Mouse (Mus musculus): ENCODE data around the gene Lnx2. TPM values are rescaled to one million over a fixed set of nuclear protein-coding genes. Genes with fewer than 3 reads are reported as not detected.

Gene Lnx2
- polyA plus RNA-seq, 1 experiment from 2014 or later, result 8.1 TPM

DNA sequence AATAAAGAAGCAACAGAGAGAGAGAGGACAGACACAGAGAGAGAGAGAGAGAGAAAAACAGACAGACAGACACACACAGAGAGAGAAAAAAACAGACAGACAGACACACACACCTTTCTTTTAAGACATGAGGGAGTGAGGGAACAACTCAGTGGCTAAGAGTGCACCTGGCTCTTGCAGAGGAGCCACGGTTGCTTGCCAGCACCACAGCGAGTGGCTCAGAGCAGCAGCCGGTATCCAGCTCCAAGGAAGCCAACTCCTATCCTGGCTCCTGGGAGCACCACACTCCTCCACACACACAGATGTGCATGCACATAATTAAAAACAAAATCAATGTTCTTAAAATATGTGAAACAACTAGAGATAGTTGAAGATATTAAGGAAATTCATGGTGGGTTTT lies 30.9 kb upstream of the Lnx2 start:
- H3K4me3 ChIP-seq (ENCODE audit: low read depth, low read length), result no peak overlapping the region
- H3K27ac ChIP-seq (ENCODE audit: low read depth, low read length), result no peak overlapping the region
- no peak for ATAC-seq
- no peaks in the 10 kb centered on the region for H3K27me3 ChIP-seq (replicated peaks; ENCODE audit: control insufficient read depth, insufficient read depth, low read length)
- H3K36me3 ChIP-seq (ENCODE audit: control insufficient read depth, insufficient read depth, low read length), result peaks cover 15% of the 10 kb centered on the region; the same call in 1 of the 2 replicates
- 93% methylated on average over 3 of the region's 3 CpGs for WGBS
- H3K4me2 ChIP-seq (ENCODE audit: low read length), result no peak overlapping the region
- no peak for DNase-seq (ENCODE audit: low spot score)
- no peaks in the 10 kb centered on the region for H3K9me3 ChIP-seq (replicated peaks; ENCODE audit: control insufficient read depth, low read length)
- H3K9ac ChIP-seq (ENCODE audit: low read length), result no peak overlapping the region
- no peaks in the 10 kb centered on the region for H3K4me1 ChIP-seq (ENCODE audit: control insufficient read depth, insufficient read depth, low read length)

DNA sequence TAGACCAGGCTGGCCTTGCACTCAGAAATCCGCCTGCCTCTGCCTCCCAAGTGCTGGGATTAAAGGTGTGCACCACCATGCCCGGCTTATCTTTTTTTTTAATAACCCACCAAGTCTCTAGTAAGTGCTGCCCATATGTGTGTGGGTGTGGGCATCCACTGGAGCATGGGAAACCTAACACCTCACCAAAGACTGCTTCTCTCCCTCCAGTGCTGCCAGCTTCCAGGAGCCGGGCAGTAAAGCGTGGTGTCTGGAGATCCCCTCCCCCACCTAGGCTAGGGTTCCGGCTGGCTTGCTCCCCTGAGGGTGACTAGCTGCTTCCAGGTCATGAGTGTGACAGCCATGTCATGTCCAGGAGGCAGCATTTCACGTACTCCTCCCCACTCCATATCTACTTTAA lies 25.9 kb upstream of the Lnx2 start:
- Histone ChIP-seq H3K9me3 (replicated peaks; ENCODE audit: control insufficient read depth, low read length) (no peaks in the 10 kb centered on the region), H3K27ac (ENCODE audit: low read depth, low read length) (no peak overlapping the region), H3K36me3 (ENCODE audit: control insufficient read depth, insufficient read depth, low read length) (0 out of 2 replicates have a peak, but pooled peaks cover 6% of the 10 kb centered on the region), H3K4me2 (ENCODE audit: low read length) (no peak overlapping the region), H3K4me1 (ENCODE audit: control insufficient read depth, insufficient read depth, low read length) (no peaks in the 10 kb centered on the region), H3K4me3 (ENCODE audit: low read depth, low read length) (no peak overlapping the region), H3K9ac (ENCODE audit: low read length) (no peak overlapping the region), H3K27me3 (replicated peaks; ENCODE audit: control insufficient read depth, insufficient read depth, low read length) (no peaks in the 10 kb centered on the region)
- ATAC-seq (no peak), DNase-seq (ENCODE audit: low spot score) (no peak)
- 88% methylated on average over 6 of the region's 6 CpGs for WGBS

DNA sequence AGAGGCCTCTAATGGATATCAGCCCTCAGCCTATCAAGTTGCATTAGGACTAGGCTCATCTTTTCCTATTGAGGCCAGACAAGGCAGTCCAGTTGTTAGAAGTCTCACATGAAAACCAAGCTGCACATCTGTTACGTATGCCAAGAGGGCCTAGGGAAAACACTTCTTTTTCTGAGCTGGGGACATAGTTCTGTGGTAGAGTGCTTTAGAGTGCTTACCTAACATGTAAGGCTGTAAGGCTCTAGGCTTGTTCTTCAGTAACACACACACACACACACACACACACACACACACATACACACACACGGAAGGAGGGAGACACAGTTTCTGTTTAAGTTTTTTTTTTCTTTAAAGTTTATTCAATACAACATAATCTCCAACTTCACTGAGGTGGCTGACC lies 23.8 kb upstream of the Lnx2 start:
- Histone ChIP-seq H3K4me2 (ENCODE audit: low read length) (no peak overlapping the region), H3K9me3 (replicated peaks; ENCODE audit: control insufficient read depth, low read length) (no peaks in the 10 kb centered on the region), H3K4me3 (ENCODE audit: low read depth, low read length) (no peak overlapping the region), H3K27me3 (replicated peaks; ENCODE audit: control insufficient read depth, insufficient read depth, low read length) (no peaks in the 10 kb centered on the region), H3K4me1 (ENCODE audit: control insufficient read depth, insufficient read depth, low read length) (no peaks in the 10 kb centered on the region), H3K9ac (ENCODE audit: low read length) (no peak overlapping the region), H3K36me3 (ENCODE audit: control insufficient read depth, insufficient read depth, low read length) (no peaks in the 10 kb centered on the region), H3K27ac (ENCODE audit: low read depth, low read length) (no peak overlapping the region)
- no peak for ATAC-seq
- no peak for DNase-seq (ENCODE audit: low spot score)
- 93% methylated on average over 2 of the region's 2 CpGs for WGBS

DNA sequence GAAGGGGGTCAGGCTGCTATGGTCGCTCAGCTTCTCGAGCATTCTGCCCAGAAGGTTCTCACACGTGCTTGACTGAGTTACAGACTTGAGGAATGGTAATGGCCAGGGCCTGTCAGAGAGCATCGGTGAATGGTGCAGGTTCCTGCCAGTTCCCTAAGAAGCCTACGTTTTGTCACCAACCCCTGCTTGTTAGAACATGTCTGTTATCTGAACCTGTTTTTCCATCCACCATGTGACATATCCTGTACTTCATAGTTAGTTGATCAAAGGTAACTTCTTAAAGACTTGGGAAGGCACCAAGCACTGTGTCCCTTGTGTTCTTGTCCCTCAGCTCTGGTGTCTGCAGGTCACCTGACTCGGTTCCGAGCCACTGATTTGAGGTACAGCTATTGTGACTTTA lies 22.3 kb upstream of the Lnx2 start:
- Histone ChIP-seq H3K4me3 (ENCODE audit: low read depth, low read length) (no peak overlapping the region), H3K36me3 (ENCODE audit: control insufficient read depth, insufficient read depth, low read length) (no peaks in the 10 kb centered on the region), H3K27ac (ENCODE audit: low read depth, low read length) (no peak overlapping the region), H3K4me2 (ENCODE audit: low read length) (no peak overlapping the region), H3K9ac (ENCODE audit: low read length) (no peak overlapping the region), H3K27me3 (replicated peaks; ENCODE audit: control insufficient read depth, insufficient read depth, low read length) (no peaks in the 10 kb centered on the region), H3K9me3 (replicated peaks; ENCODE audit: control insufficient read depth, low read length) (no peaks in the 10 kb centered on the region), H3K4me1 (ENCODE audit: control insufficient read depth, insufficient read depth, low read length) (no peaks in the 10 kb centered on the region)
- DNase-seq (ENCODE audit: low spot score) (no peak), ATAC-seq (no peak)
- WGBS, result 92% methylated on average over 7 of the region's 7 CpGs

DNA sequence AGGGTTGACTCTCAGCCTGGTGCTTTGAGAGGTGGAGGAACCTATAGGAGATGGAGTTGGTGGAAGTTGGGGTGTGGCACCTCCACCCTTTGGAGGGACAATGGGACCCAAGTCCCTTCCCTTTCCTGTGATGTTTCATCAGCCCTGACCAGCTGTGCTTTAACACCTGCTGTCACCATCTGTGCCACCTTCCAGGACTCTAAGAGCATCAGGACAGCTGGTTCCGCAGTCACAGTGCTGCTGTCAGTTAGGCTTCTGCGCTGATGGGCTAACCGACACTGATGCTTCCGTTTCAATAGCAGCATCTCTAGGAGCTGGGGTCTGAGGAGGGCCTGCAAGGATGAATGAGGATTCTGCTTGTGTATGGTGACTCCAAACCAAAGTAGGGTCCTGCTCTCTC lies 20.2 kb upstream of the Lnx2 start:
- H3K9me3 ChIP-seq (replicated peaks; ENCODE audit: control insufficient read depth, low read length), result no peaks in the 10 kb centered on the region

DNA sequence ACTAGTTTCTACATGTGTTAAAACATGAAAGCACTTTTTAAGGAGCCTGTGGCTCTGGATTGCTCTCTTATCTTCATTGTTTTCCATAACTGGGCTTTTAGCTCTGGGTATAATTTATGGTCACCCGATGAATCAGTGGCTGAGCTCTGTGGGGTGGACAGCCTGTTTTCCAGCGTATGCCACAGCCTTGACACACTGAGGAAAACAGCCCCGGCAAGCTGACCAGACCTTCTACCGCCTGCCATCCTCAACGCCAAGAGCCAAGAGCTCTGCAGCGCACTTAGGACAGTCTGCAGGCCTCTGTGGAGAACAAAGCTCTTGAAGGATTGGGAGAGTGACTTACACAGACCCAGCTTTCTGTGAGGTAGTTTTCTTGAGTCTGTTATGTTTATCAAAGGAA lies 17.9 kb upstream of the Lnx2 start:
- no peaks in the 10 kb centered on the region for H3K27me3 ChIP-seq (replicated peaks; ENCODE audit: control insufficient read depth, insufficient read depth, low read length)
- no peak for ATAC-seq
- 93% methylated on average over 6 of the region's 6 CpGs for whole genome bisulfite sequencing

More for the DNA sequence above, 20.2 kb upstream of the Lnx2 start:
- H3K27me3 ChIP-seq (replicated peaks; ENCODE audit: control insufficient read depth, insufficient read depth, low read length), result no peaks in the 10 kb centered on the region
- no peak overlapping the region for H3K27ac ChIP-seq (ENCODE audit: low read depth, low read length)
- no peak overlapping the region for H3K9ac ChIP-seq (ENCODE audit: low read length)
- H3K4me2 ChIP-seq (ENCODE audit: low read length), result no peak overlapping the region
- ATAC-seq, result no peak
- no peak for DNase-seq (ENCODE audit: low spot score)
- WGBS, result 94% methylated on average over 4 of the region's 4 CpGs
- no peaks in the 10 kb centered on the region for H3K36me3 ChIP-seq (ENCODE audit: control insufficient read depth, insufficient read depth, low read length)
- no peak overlapping the region for H3K4me3 ChIP-seq (ENCODE audit: low read depth, low read length)
- H3K4me1 ChIP-seq (ENCODE audit: control insufficient read depth, insufficient read depth, low read length), result no peaks in the 10 kb centered on the region

DNA sequence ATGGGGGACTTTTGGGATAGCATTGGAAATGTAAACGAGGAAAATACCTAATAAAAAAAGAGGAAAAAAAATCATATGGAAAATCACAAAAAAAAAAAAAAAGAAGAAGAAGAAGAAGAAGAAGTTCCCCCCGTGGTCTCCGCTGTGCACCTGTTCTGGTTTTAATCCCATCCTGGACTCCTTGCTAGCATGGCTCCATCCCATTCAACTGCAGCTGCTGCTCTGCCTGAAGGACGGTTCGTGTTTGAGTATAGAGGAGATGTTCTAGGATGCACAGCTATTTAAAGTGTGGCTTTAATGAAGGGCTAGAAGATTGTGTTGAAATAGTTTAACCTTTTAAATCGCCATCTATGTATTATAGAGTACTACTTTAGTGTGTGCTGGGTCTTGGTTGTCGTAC lies 16.1 kb upstream of the Lnx2 start:
- Histone ChIP-seq H3K4me2 (ENCODE audit: low read length) (no peak overlapping the region), H3K9ac (ENCODE audit: low read length) (no peak overlapping the region), H3K27ac (ENCODE audit: low read depth, low read length) (no peak overlapping the region), H3K4me1 (ENCODE audit: control insufficient read depth, insufficient read depth, low read length) (no peaks in the 10 kb centered on the region), H3K4me3 (ENCODE audit: low read depth, low read length) (no peak overlapping the region), H3K9me3 (replicated peaks; ENCODE audit: control insufficient read depth, low read length) (no peaks in the 10 kb centered on the region), H3K36me3 (ENCODE audit: control insufficient read depth, insufficient read depth, low read length) (no peaks in the 10 kb centered on the region), H3K27me3 (replicated peaks; ENCODE audit: control insufficient read depth, insufficient read depth, low read length) (no peaks in the 10 kb centered on the region)
- ATAC-seq (no peak), DNase-seq (ENCODE audit: low spot score) (no peak)
- 97% methylated on average over 7 of the region's 7 CpGs for WGBS

More for the DNA sequence above, 17.9 kb upstream of the Lnx2 start:
- no peak for DNase-seq (ENCODE audit: low spot score)
- no peak overlapping the region for H3K4me3 ChIP-seq (ENCODE audit: low read depth, low read length)
- H3K36me3 ChIP-seq (ENCODE audit: control insufficient read depth, insufficient read depth, low read length), result no peaks in the 10 kb centered on the region
- H3K4me2 ChIP-seq (ENCODE audit: low read length), result no peak overlapping the region
- H3K9me3 ChIP-seq (replicated peaks; ENCODE audit: control insufficient read depth, low read length), result no peaks in the 10 kb centered on the region
- H3K9ac ChIP-seq (ENCODE audit: low read length), result no peak overlapping the region
- no peak overlapping the region for H3K27ac ChIP-seq (ENCODE audit: low read depth, low read length)
- no peaks in the 10 kb centered on the region for H3K4me1 ChIP-seq (ENCODE audit: control insufficient read depth, insufficient read depth, low read length)

DNA sequence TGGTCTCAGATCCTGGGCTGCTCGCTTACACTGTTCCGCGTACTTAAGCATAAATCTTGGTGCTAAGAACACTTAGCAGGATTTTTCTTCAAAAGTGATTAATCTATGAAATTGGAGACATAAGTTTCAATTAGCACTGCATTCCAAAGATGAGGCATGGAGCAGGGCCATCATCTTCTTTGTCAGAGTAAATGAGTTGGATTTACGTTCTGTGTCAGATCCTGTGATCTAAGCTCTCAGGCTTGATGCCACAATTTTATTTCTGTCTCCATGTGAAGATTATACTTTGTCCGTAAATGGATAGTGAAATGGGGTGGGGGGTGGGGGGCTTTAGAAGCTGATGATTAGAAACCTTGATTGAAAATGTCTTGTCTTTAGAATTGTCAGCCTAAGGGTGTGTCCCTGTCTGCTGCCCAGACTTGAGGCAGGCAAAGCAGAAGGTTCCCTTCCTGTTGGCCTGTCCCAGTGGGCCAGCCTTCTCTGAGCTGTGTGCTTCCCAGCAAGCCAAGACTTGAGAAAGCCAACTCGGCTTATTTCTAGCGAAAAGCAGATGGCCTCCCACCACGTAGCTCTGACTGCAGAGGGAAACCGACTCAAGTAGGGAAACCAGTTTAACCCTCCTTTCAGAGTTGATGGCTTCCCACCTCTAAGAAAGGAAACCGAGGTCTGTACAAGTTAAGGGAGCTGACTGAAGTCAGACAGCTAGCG lies 14.0 kb upstream of the Lnx2 start:
- no peaks in the 10 kb centered on the region for H3K36me3 ChIP-seq (ENCODE audit: control insufficient read depth, insufficient read depth, low read length)
- H3K9ac ChIP-seq (ENCODE audit: low read length), result no peak overlapping the region
- H3K4me3 ChIP-seq (ENCODE audit: low read depth, low read length), result no peak overlapping the region
- DNase-seq (ENCODE audit: low spot score), result peak; percentile 37
- no peaks in the 10 kb centered on the region for H3K9me3 ChIP-seq (replicated peaks; ENCODE audit: control insufficient read depth, low read length)
- peak; percentile 54; the same call in 1 of the 2 replicates for ATAC-seq
- no peaks in the 10 kb centered on the region for H3K27me3 ChIP-seq (replicated peaks; ENCODE audit: control insufficient read depth, insufficient read depth, low read length)
- no peaks in the 10 kb centered on the region; the same call in 1 of the 2 replicates for H3K4me1 ChIP-seq (ENCODE audit: control insufficient read depth, insufficient read depth, low read length)
- 81% methylated on average over 11 of the region's 11 CpGs for WGBS
- peak overlapping the region; percentile 40; the same call in 1 of the 2 replicates for H3K27ac ChIP-seq (ENCODE audit: low read depth, low read length)
- no peak overlapping the region for H3K4me2 ChIP-seq (ENCODE audit: low read length)

DNA sequence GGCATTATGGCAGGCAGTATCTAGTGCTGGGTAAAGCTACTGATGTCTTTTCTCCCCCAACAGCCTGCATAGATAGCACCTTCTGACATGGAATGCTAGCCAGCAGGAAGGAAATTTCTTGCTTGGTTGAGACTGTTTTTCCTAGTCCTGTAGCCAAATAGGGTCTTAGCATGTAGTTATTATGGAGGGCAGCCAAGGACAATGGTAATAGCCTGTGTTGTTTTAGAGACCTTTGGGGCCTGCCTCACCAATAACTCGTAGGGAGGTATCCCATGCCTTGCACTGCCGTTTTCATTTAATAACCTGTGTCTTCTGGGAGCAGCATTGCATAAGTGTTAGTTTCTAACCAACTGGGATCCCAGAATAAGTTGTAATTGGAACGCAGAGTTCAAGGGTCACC lies 13.4 kb upstream of the Lnx2 start:
- Histone ChIP-seq H3K4me3 (ENCODE audit: low read depth, low read length) (no peak overlapping the region), H3K4me2 (ENCODE audit: low read length) (no peak overlapping the region), H3K27ac (ENCODE audit: low read depth, low read length) (peak overlapping the region; percentile 21; the same call in 1 of the 2 replicates), H3K27me3 (replicated peaks; ENCODE audit: control insufficient read depth, insufficient read depth, low read length) (no peaks in the 10 kb centered on the region), H3K9me3 (replicated peaks; ENCODE audit: control insufficient read depth, low read length) (no peaks in the 10 kb centered on the region), H3K9ac (ENCODE audit: low read length) (no peak overlapping the region), H3K36me3 (ENCODE audit: control insufficient read depth, insufficient read depth, low read length) (no peaks in the 10 kb centered on the region), H3K4me1 (ENCODE audit: control insufficient read depth, insufficient read depth, low read length) (no peaks in the 10 kb centered on the region; the same call in 1 of the 2 replicates)
- no peak for DNase-seq (ENCODE audit: low spot score)
- no peak for ATAC-seq
- 89% methylated on average over 3 of the region's 3 CpGs for WGBS

Data from forebrain, embryonic 14.5 days (tissue).